Mouse (Mus musculus) 3T3-L1 (cell line): ENCODE data around the gene Kif26a.
A peak's percentile ranks its signal among the peaks of the same experiment; 100 is the strongest.

ENCODE experiments used
- DNase-seq: peaks from one replicate; pipeline ENCODE4 v3.0.0-alpha.2; 2015; ENCODE audit warnings: low read depth, low spot score

Kif26a gene

GRCm38 (mm10) chr12:112145875-112146651 lies at the start of gene Kif26a:
Gene Kif26a, plus strand, starts transcription at chr12:112146208.
- no peak for DNase-seq

- no peak for DNase-seq
Observed at GRCm38 (mm10) chr12:112096733-112097117, 49.3 kb upstream of the Kif26a start.

- no peak for DNase-seq
Observed at GRCm38 (mm10) chr12:112100106-112100505, 45.9 kb upstream of the Kif26a start.

- DNase-seq, result peak; percentile 15
Observed at GRCm38 (mm10) chr12:112101045-112101444, 45.0 kb upstream of the Kif26a start.

GRCm38 (mm10) chr12:112103179-112103578 lies 42.8 kb upstream of the Kif26a start:
- DNase-seq, result peak; percentile 34

- no peak for DNase-seq
Observed at GRCm38 (mm10) chr12:112104890-112105289, 41.1 kb upstream of the Kif26a start.

- DNase-seq, result no peak
Observed at GRCm38 (mm10) chr12:112106541-112106971, 39.5 kb upstream of the Kif26a start, which contains the start of gene Aspg. Gene Aspg, plus strand, starts transcription at chr12:112106679.

- no peak for DNase-seq
Observed at GRCm38 (mm10) chr12:112107685-112108084, 38.3 kb upstream of the Kif26a start.

- no peak for DNase-seq
Observed at GRCm38 (mm10) chr12:112108696-112109445, 37.1 kb upstream of the Kif26a start.

GRCm38 (mm10) chr12:112109701-112110100 lies 36.3 kb upstream of the Kif26a start:
- DNase-seq, result no peak

- DNase-seq, result no peak
Observed at GRCm38 (mm10) chr12:112111323-112111722, 34.7 kb upstream of the Kif26a start.

GRCm38 (mm10) chr12:112112235-112112634 lies 33.8 kb upstream of the Kif26a start:
- no peak for DNase-seq

- DNase-seq, result no peak
Observed at GRCm38 (mm10) chr12:112112686-112113396, 33.2 kb upstream of the Kif26a start.

GRCm38 (mm10) chr12:112113710-112114109 lies 32.3 kb upstream of the Kif26a start:
- peak; percentile 87 for DNase-seq

- no peak for DNase-seq
Observed at GRCm38 (mm10) chr12:112117006-112117405, 29.0 kb upstream of the Kif26a start.

- DNase-seq, result no peak
Observed at GRCm38 (mm10) chr12:112117649-112118048, 28.4 kb upstream of the Kif26a start.

GRCm38 (mm10) chr12:112121188-112121587 lies 24.8 kb upstream of the Kif26a start:
- no peak for DNase-seq

- DNase-seq, result no peak
Observed at GRCm38 (mm10) chr12:112125903-112126302, 20.1 kb upstream of the Kif26a start.

GRCm38 (mm10) chr12:112126931-112127635 lies 18.9 kb upstream of the Kif26a start:
- DNase-seq, result no peak

- DNase-seq, result no peak
Observed at GRCm38 (mm10) chr12:112128526-112128925, 17.5 kb upstream of the Kif26a start.

GRCm38 (mm10) chr12:112129300-112129856 lies 16.6 kb upstream of the Kif26a start:
- no peak for DNase-seq
